Mouse (Mus musculus): ENCODE measurements around the gene Gigyf2.
"Not testable (repeated sequence)": the region's sequence is repeated elsewhere in the genome, so short reads cannot be mapped to it uniquely, and the experiment has no call there.

Gene Gigyf2

DNA sequence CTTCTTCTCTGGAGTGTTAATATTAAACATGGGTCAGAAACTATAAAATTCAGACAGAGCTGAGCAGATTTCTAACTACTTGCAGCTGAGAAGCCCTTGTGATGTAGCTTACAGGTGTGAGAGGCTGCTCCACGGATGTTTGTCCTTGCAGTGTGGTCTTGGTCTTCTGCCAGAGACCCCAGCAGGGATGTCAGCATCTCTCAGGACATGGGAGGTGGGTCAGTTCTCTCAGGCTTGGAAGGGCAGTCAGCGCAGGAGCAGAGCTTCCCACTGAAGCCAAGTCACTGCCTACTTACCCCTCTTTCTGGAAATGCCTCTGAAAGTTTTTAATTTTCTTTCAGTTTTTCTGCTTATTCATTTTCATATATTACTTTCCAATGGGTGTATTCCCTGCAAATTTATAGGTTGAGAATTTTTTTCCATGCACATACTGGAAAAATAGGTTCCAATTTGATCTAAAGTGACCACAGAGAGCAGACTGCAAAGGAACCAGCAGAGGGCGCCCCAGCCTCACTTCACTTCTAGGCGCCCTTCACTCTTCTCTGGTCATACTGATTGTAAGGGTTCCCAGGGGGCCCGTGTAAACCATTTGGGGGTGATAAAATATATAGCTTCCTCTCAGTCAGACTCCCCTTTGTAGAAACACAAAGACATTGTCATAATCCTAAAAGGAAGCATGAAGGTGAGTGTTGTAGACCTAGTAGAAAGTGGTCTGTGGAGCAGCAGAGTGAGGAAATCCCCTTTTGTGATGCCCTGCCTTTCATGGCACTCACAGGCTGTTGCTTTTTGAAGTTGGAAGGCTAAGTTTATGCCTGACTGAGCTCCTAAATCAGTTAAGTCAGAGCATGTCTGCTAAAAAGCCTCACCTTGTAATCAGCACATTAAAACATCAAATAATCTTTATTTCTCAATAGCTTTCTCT is 120.6 kb downstream of the Gigyf2 start:
- no peak for DNase-seq (ENCODE audit: low spot score in 2 of 2)

DNA sequence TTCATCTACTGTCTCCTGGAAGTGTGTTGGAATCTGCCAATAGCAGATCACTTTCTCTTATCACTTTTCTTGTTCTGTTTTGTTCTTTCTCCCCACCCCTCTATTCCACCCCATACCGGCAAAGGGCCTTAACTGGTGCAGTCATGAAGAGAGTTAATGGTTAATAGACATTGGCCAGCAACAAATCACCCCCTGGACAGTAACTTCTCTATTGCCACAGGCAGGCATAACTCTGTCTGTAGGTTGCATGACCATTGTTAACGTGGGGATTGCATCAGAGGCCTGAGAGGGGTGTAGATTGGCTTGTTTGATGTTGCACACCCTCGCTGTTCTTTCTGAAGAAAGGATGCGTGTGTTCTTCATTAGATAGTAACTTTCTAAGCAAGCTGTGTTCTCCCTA is 122.6 kb downstream of the Gigyf2 start:
- DNase-seq (ENCODE audit: low spot score in 2 of 2) = no peak

DNA sequence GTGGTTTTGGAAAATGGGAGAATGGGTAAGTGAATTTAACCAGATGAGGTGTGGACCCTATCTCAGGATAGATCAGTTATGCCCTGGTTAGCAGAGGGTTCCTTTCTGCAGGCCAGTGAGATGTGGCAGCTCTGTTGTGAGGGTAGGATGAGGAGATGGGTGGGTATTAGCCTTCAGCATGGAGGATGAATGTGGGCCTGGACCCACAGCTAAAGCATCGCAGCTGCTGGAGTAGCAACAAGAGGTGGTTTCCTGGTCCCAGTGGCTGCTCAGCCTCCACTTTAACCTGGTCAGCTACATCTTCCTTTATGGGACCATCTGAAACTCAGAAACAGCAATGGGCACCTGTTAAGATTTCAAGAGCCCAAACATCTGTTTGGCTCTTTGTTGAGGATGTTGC is 129.6 kb downstream of the Gigyf2 start:
- no peak for DNase-seq (ENCODE audit: low spot score in 2 of 2)

DNA sequence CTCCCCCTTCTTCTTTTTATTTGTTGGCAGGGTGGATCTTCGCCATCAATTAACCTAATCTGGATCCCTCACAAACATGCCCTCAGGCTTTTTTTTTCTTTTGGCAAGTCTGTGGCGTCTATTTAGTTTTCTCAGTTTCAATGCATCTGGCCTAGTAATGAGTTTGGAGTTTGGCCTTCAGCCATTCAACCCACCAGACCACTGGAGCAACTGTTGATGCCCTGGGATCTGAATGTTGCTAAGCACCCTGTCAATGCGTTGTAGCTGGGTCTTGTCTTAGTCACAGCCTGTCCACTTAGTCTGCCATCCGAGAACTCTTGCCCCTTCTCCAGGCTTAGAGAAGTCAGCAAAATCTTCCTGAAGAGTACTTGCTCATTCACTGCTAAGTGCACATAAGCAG is 131.2 kb downstream of the Gigyf2 start:
- DNase-seq (ENCODE audit: low spot score in 2 of 2) = no peak

DNA sequence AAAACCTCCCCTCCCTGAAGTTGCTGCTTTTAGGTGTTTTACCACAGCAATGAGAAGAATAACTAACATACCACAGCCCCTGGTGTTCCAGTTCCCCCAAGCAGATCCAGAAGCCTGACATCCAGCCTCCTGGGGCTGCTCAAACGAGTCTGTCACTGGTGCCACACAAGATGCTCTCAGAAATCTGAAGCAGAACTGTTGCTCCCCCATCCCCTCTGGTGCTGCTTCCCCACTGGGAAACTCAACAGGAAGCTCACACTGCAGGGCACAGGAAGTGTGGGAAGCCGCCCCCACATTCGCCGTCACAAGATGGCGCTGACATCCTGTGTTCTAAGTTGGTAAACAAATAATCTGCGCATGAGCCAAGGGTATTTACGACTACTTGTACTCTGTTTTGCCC is 133.1 kb downstream of the Gigyf2 start:
- DNase-seq (ENCODE audit: low spot score in 2 of 2) = not testable (repeated sequence)

DNA sequence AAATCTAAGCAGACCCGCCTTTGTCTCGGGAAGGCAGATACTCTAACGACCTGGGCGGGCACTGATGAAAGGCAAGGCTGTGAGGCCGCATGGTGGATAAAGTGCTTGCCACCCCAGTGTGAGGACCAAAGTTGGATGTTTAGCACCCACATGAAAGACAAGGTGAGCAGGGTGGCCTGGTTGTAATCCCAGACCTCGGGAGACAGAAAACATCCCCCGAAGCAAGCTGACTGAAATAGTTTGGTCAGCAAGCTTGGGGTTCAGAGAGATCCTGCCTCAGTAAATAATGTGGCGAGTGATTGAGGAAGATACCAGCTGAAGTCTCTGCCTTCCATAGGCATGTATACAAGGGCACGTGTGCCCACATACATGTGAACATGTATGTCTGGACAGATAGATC is 140.7 kb downstream of the Gigyf2 start:
- no peak for DNase-seq (ENCODE audit: low spot score in 2 of 2)

DNA sequence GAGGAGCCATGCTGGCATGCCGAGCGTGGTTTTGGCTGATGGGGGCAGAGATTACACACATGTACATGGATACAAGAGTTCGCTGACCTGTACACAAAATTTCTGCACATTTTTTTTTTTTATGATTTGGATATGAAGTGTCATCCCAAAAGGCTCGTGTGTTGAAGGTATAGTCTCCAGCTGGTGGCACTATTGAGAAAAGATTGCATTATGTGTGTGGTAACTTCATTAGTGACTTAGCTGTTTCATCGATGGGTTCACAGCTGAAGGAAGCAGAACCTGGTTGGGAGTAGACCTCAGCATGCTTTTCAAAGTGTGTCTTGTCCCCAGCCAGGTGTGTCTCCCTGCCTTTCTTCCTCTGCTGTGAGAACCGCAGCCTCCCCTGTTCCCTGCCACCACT is 141.5 kb downstream of the Gigyf2 start:
- no peak for DNase-seq (ENCODE audit: low spot score in 2 of 2)

DNA sequence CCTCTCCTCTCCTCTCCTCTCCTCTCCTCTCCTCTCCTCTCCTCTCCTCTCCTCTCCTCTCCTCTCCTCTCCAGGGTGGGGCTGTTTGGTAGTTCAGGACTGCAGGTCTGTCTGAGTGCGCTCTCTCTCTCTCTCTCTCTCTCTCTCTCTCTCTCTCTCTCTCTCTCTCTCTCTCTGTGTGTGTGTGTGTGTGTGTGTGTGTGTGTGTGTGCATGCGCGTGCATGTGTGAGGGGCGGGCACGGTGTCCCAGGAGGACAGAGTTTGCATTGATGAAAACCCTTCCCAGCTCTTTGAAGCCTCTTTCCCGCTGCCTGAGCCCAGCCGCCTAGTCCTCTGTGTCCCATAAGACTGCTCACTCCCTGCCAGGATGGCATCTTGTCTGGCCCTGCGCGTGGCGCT is 143.2 kb downstream of the Gigyf2 start, which contains the start of gene Snorc:
TSS of gene Snorc (plus strand) at position 301 of the 400 bp plus-strand sequence.
- DNase-seq (ENCODE audit: low spot score in 2 of 2) = not testable (repeated sequence)

DNA sequence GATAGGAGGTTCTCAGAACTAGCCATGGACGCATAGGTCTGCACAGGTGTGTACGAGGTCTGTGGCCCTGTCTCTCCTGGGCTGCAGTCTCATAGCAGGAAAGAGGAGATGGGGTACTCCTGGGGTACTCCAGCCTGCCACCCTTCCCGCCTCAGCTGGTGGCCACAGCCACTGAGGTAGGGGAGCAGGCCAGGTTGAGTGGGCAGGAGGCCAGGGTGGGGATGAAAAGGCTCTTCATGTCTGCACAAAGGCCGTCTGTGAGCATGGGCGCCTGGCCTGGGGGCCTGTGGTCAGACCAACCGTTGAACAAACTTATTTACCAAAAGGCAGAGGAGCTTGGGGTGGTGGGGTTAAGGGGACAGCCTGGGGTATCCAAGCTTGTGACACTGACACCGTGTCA is 145.1 kb downstream of the Gigyf2 start:
- DNase-seq (ENCODE audit: low spot score in 2 of 2) = no peak

DNA sequence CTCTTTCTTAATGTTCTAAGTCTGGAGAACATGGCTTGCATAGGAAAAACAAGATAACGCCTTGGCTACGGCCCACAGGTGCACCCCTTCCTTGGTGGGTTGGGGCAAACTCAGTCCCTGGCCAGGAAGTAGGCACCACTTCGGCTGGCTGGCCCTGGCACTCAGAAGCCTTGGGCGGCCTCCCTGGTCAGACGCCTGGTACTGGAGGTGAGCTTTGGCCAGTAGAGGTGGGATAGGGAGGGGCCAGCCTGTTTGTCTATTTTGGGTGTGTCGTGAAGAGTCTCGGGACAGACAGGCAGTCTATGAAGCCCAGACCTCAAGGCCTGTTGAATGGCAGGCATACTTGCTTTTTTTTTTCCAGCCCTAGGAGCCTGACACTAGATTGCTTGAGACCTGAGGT is 145.8 kb downstream of the Gigyf2 start:
- DNase-seq (ENCODE audit: low spot score in 2 of 2) = no peak

DNA sequence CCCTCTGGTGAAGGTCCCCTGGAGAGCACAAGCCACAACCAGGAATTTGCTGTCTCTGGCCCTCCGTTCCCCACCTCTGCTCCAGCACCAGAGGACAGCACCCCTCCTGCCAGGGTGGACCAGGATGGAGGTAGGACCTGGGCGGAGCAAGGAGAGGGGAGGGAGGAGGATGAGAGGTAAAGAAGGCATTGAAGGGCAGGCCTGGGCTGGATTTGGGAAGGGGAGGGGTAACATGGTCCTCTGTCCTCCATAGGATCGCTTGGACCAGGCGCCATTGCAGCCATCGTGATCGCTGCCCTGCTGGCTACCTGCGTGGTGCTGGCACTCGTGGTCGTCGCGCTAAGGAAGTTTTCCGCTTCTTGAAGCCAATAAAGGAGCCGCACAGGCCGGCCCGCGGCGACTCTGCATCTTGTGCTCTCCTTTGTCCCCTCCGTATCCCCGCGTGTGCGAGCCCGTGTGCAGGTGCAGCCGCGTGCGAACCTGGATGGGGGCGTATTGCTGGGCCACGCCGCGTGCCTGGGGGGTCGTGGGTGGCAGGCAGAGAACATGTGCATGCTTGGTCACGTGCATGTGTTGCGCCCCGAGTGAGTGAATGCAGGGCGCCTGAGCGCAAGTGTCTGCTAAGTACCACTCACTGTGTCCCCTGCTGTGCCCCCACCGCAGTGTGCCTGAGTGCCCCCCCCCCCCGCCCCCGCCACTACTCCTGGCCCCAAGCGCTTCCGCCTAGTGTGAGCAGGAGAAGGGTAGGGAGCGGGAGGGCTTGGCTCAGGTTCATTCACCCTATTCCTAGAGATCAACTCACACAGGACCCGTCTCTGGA is 148.5 kb downstream of the Gigyf2 start:
- DNase-seq (ENCODE audit: low spot score in 2 of 2) = no peak

DNA sequence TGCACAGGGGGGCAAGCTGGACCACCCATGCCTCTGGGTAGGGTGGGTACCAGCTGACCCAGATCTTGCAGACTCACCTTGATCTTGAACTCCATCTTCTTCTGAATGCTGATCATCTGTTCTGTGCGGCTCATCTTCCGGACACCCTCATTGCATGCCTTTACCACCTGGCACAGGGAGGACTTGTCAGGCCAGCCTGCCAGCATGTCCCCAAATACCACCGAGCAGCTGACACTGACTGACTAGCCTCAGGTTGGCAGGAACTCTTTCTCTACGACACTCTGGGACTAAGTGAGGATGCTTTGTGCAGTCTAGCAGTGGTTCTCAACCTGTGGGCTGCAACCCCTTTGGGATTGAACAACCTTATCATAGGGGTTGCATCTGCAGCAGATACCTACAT is 155.7 kb downstream of the Gigyf2 start:
- DNase-seq (ENCODE audit: low spot score in 2 of 2) = no peak

DNA sequence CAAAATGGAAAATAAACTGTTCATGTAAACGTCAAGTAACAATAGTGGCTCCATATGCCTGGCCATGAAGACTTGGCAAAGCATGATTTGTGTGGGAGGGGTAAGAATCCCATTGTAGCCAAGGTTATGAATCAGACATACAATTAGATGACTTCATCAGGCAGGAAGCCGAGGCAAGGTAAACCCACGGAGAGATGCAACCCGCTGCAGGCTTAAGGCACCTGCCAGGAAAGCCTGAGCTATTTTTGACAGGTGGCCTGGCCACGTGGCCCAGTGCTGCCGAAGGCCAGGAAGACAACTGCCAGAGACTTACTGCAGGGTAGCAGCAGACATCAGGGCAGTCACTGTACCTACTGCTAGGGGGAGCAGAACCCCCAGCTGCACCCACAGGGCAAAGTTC is 159.6 kb downstream of the Gigyf2 start:
- no peak for DNase-seq (ENCODE audit: low spot score in 2 of 2)

DNA sequence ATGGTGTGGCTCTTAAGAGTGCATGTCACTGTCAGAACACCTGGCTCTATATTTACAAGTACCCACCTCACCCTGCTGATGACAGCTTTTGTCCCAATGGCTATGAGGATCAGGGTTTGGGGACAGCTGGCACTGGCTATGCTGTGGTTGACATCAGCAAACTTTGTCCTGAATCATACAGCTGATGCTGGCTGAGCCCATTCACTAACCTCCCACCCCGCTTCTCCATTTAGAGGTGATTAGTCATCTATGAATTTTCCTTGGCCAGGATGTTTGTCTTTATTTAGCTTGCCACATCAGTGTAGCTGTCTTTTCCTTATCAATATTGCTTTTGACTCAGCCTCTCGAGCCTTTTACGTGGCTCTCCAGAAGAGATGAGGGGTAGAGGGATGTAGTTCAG is 165.5 kb downstream of the Gigyf2 start:
- DNase-seq (ENCODE audit: low spot score in 2 of 2) = no peak

DNA sequence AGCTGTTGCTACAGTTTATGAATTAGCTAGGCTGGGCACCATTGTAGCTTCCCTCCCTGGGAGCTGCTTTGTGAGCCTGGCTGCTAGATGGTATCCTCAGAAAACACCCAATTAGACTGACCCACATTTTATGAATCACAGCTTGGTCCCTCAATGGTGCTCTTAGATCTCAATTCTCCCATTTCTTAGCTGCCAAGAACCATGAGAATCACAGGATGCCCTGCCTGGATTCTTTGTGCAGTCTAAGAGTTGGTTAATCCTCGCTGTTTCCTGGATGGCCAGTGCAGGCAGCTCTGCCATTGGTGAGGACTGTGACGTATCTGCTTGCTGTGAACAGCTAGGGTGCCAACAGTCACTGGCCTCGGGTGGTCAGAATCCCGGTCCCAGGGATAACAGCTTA is 166.7 kb downstream of the Gigyf2 start:
- DNase-seq (ENCODE audit: low spot score in 2 of 2) = no peak
